Mouse (Mus musculus) gastrocnemius, postnatal 36 days (tissue): Measurements from ENCODE around the gene Dpf1. TPM values are rescaled to one million over a fixed set of nuclear protein-coding genes. Genes with fewer than 3 reads are reported as not detected.

Experiments
- total RNA-seq, 2 experiments: library from RNA; stranded (reverse); gene quantifications; 2 replicates each; pipeline ENCODE4 v1.2.3; 2021

The Dpf1 gene
- total RNA-seq, 2 experiments from 2014 or later, result 1.9 to 2.3 TPM

Other genes starting within 250 kb of the Dpf1 start
- 1,000 to 10,000 TPM; 1,495 to 1,823 TPM for gene Ryr1, start 178.8 kb upstream of the Dpf1 start, total RNA-seq
- under 1 TPM; 0.54 to 0.77 TPM for gene Rasgrp4, start 169.1 kb upstream of the Dpf1 start, total RNA-seq
- gene Fam98c, start 147.7 kb upstream of the Dpf1 start, total RNA-seq, result 10 to 100 TPM; 10.7 to 11.7 TPM
- under 1 TPM; 0.25 to 0.26 TPM for gene Ggn, start 133.7 kb upstream of the Dpf1 start, total RNA-seq
- 1 to 10 TPM in 1 of 2 experiments, under 1 TPM in 1; 0.59 to 1.2 TPM for gene Spred3, start 133.5 kb upstream of the Dpf1 start, total RNA-seq
- gene Psmd8, start 123.2 kb upstream of the Dpf1 start, total RNA-seq, result 100 to 1,000 TPM; 155 to 172 TPM
- gene Catsperg1, start 89.9 kb upstream of the Dpf1 start, total RNA-seq, result under 1 TPM in 1 of 2 experiments, not detected in 1; 0.22 TPM
- under 1 TPM; 0.91 to 0.97 TPM for gene Kcnk6, start 71.4 kb upstream of the Dpf1 start, total RNA-seq
- 10 to 100 TPM; 36.0 to 41.1 TPM for gene Yif1b, start 65.6 kb upstream of the Dpf1 start, total RNA-seq
- under 1 TPM; 0.28 to 0.86 TPM for gene 2200002D01Rik, start 55.5 kb upstream of the Dpf1 start, total RNA-seq
- gene Spint2, start 22.0 kb upstream of the Dpf1 start, total RNA-seq, result 1 to 10 TPM; 4.1 to 4.5 TPM
- 1 to 10 TPM; 3.3 to 3.5 TPM for gene Ppp1r14a, start 14.6 kb upstream of the Dpf1 start, total RNA-seq
- 1 to 10 TPM; 6.3 to 6.5 TPM for gene Sipa1l3, start 214.7 kb downstream of the Dpf1 start, total RNA-seq